Mouse (Mus musculus) embryonic facial prominence, embryonic 13.5 days (tissue): ENCODE measurements around the gene Kdm5c. TPM values are rescaled to one million over a fixed set of nuclear protein-coding genes. Genes with fewer than 3 reads are reported as not detected.
A peak's percentile ranks its signal among the peaks of the same experiment; 100 is the strongest.
"Not testable (repeated sequence)": the region's sequence is repeated elsewhere in the genome, so short reads cannot be mapped to it uniquely, and the experiment has no call there.

Experiments used
- ATAC-seq: fragments of 200-750 bp; cut with Nextera tagmentation; 2 replicates; pipeline ENCODE4 v1.8.0; 2017; ENCODE audit warnings: low read depth; ENCODE audit not compliant: insufficient number of reproducible peaks, insufficient read depth, low FRiP score, low TSS enrichment
- H3K27ac ChIP-seq: fragments of 300-500 bp; sonication (generic); 2 replicates; pipeline ENCODE4 v1.5.1; 2015; ENCODE audit warnings: moderate library complexity, mild to moderate bottlenecking, inconsistent platforms
- H3K27me3 ChIP-seq: fragments of 300-500 bp; sonication (generic); 2 replicates; pipeline ENCODE4 v1.6.1; 2015; ENCODE audit warnings: mild to moderate bottlenecking, inconsistent platforms
- H3K36me3 ChIP-seq: fragments of 300-500 bp; sonication (generic); 2 replicates; pipeline ENCODE4 v1.6.1; 2015; ENCODE audit warnings: mild to moderate bottlenecking, inconsistent platforms
- H3K4me1 ChIP-seq: fragments of 300-500 bp; sonication (generic); 2 replicates; pipeline ENCODE4 v1.6.1; 2015; ENCODE audit warnings: inconsistent platforms
- H3K4me2 ChIP-seq: fragments of 300-500 bp; sonication (generic); 2 replicates; pipeline ENCODE4 v1.6.1; 2015; ENCODE audit warnings: moderate library complexity, mild to moderate bottlenecking, inconsistent platforms
- H3K4me3 ChIP-seq: fragments of 300-500 bp; sonication (generic); 2 replicates; pipeline ENCODE4 v1.5.1; 2015; ENCODE audit warnings: mild to moderate bottlenecking, inconsistent platforms
- H3K9ac ChIP-seq: fragments of 300-500 bp; sonication (generic); 2 replicates; pipeline ENCODE4 v1.6.1; 2015; ENCODE audit warnings: mild to moderate bottlenecking, inconsistent platforms
- H3K9me3 ChIP-seq: fragments of 300-500 bp; sonication (generic); 2 replicates; pipeline ENCODE4 v1.6.1; 2016; ENCODE audit warnings: inconsistent platforms
- WGBS: fragments of 180-500 bp; shearing (Covaris S2); methylation state at CpG from one replicate; pipeline ENCODE4 v1.1.7; 2015; ENCODE audit warnings: mixed read lengths; 5-methylcytosine and 5-hydroxymethylcytosine counted together
- polyA plus RNA-seq: library from polyadenylated mRNA; unstranded; fragments of >200 nt; fragmentation: Nextera tagmentation; extraction: Ambion mirVana; gene quantifications from 2 replicates; pipeline ENCODE4 v1.2.1, GENCODE M21; 2015

Kdm5c gene
- polyA plus RNA-seq, 1 experiment from 2014 or later: 44.0 TPM

GRCm38 (mm10) chrX:152222226-152222625 is 10.6 kb upstream of the Kdm5c start:
- Histone ChIP-seq H3K9me3 (no peaks in the 10 kb centered on the region), H3K36me3 (peaks cover 6% of the 10 kb centered on the region; the same call in 1 of the 2 replicates), H3K4me1 (no peaks in the 10 kb centered on the region), H3K4me2 (no peak overlapping the region), H3K27ac (no peak overlapping the region), H3K27me3 (peaks cover 68% of the 10 kb centered on the region), H3K4me3 (no peak overlapping the region), H3K9ac (no peak overlapping the region)
- whole genome bisulfite sequencing: 53% methylated on average over 9 of the region's 9 CpGs
- ATAC-seq: no peak

- H3K36me3 ChIP-seq: peaks cover 6% of the 10 kb centered on the region; the same call in 1 of the 2 replicates
- H3K4me3 ChIP-seq: no peak overlapping the region
- WGBS: 84% methylated on average over 6 of the region's 6 CpGs
- no peaks in the 10 kb centered on the region for H3K4me1 ChIP-seq
- no peak for ATAC-seq
- H3K27ac ChIP-seq: no peak overlapping the region
- H3K9me3 ChIP-seq: no peaks in the 10 kb centered on the region
- peaks cover 58% of the 10 kb centered on the region for H3K27me3 ChIP-seq
- no peak overlapping the region for H3K9ac ChIP-seq
- no peak overlapping the region for H3K4me2 ChIP-seq
Observed at GRCm38 (mm10) chrX:152223313-152223712, 9.5 kb upstream of the Kdm5c start.

- WGBS: 68% methylated on average over 5 of the region's 5 CpGs
- no peaks in the 10 kb centered on the region for H3K4me1 ChIP-seq
- no peak overlapping the region for H3K27ac ChIP-seq
- no peak overlapping the region for H3K4me3 ChIP-seq
- H3K4me2 ChIP-seq: no peak overlapping the region
- peaks cover 6% of the 10 kb centered on the region; the same call in 1 of the 2 replicates for H3K36me3 ChIP-seq
- no peak for ATAC-seq
- H3K9me3 ChIP-seq: no peaks in the 10 kb centered on the region
- no peak overlapping the region for H3K9ac ChIP-seq
- H3K27me3 ChIP-seq: peaks cover 48% of the 10 kb centered on the region
Observed at GRCm38 (mm10) chrX:152224280-152224679, 8.5 kb upstream of the Kdm5c start.

- Histone ChIP-seq H3K4me2 (peak overlapping the region; percentile 81), H3K4me3 (peak overlapping the region; percentile 88), H3K27ac (no peak overlapping the region), H3K27me3 (no peaks in the 10 kb centered on the region), H3K36me3 (peaks cover 9% of the 10 kb centered on the region), H3K4me1 (peaks cover 16% of the 10 kb centered on the region), H3K9ac (peak overlapping the region; percentile 95), H3K9me3 (no peaks in the 10 kb centered on the region)
- 20% methylated on average over 3 of the region's 3 CpGs for WGBS
- ATAC-seq: no peak
Observed at GRCm38 (mm10) chrX:152234125-152234524, 1.3 kb downstream of the Kdm5c start.

GRCm38 (mm10) chrX:152235758-152236157 is 2.9 kb downstream of the Kdm5c start:
- Histone ChIP-seq H3K9me3 (no peaks in the 10 kb centered on the region), H3K27ac (no peak overlapping the region), H3K27me3 (no peaks in the 10 kb centered on the region), H3K4me3 (no peak overlapping the region), H3K9ac (no peak overlapping the region), H3K36me3 (peaks cover 25% of the 10 kb centered on the region), H3K4me2 (0 out of 2 replicates have a peak overlapping the region, but pooled peaks have one; percentile 81), H3K4me1 (peaks cover 16% of the 10 kb centered on the region)
- ATAC-seq: no peak
- 72% methylated on average over 2 of the region's 2 CpGs for WGBS

- not testable (repeated sequence) for ATAC-seq, H3K9ac ChIP-seq, H3K27ac ChIP-seq, H3K4me2 ChIP-seq, H3K4me3 ChIP-seq, H3K27me3 ChIP-seq, H3K4me1 ChIP-seq, H3K9me3 ChIP-seq
- H3K36me3 ChIP-seq: peaks cover 88% of the 10 kb centered on the region
- 84% methylated on average over 6 of the region's 6 CpGs for WGBS
Observed at GRCm38 (mm10) chrX:152243140-152243539, 10.3 kb downstream of the Kdm5c start.

- H3K27me3 ChIP-seq: no peaks in the 10 kb centered on the region
- no peak overlapping the region for H3K9ac ChIP-seq
- no peaks in the 10 kb centered on the region for H3K9me3 ChIP-seq
- no peak overlapping the region for H3K4me2 ChIP-seq
- ATAC-seq: no peak
- H3K27ac ChIP-seq: no peak overlapping the region
- no peaks in the 10 kb centered on the region for H3K4me1 ChIP-seq
- WGBS: 95% methylated on average over 2 of the region's 2 CpGs
- no peak overlapping the region for H3K4me3 ChIP-seq
- peaks cover 89% of the 10 kb centered on the region for H3K36me3 ChIP-seq
Observed at GRCm38 (mm10) chrX:152244492-152245189, 11.8 kb downstream of the Kdm5c start.

- Histone ChIP-seq H3K4me3 (no peak overlapping the region), H3K27me3 (no peaks in the 10 kb centered on the region), H3K4me1 (no peaks in the 10 kb centered on the region), H3K9ac (no peak overlapping the region), H3K9me3 (no peaks in the 10 kb centered on the region), H3K27ac (no peak overlapping the region), H3K4me2 (no peak overlapping the region), H3K36me3 (peaks cover 96% of the 10 kb centered on the region)
- 94% methylated on average over 11 of the region's 11 CpGs for WGBS
- ATAC-seq: no peak
Observed at GRCm38 (mm10) chrX:152271189-152271588, 38.4 kb downstream of the Kdm5c start.

GRCm38 (mm10) chrX:152279384-152279783 is 46.6 kb downstream of the Kdm5c start:
- 91% methylated on average over 6 of the region's 6 CpGs for WGBS
- ATAC-seq: no peak
- no peaks in the 10 kb centered on the region for H3K27me3 ChIP-seq

GRCm38 (mm10) chrX:152284746-152285145 is 51.9 kb downstream of the Kdm5c start:
- Histone ChIP-seq H3K4me1 (no peaks in the 10 kb centered on the region), H3K4me2 (no peak overlapping the region), H3K9ac (no peak overlapping the region), H3K36me3 (no peaks in the 10 kb centered on the region), H3K4me3 (no peak overlapping the region), H3K27ac (no peak overlapping the region), H3K27me3 (no peaks in the 10 kb centered on the region), H3K9me3 (no peaks in the 10 kb centered on the region)
- no peak for ATAC-seq
- 82% methylated on average over 3 of the region's 3 CpGs for WGBS

More at GRCm38 (mm10) chrX:152279384-152279783, 46.6 kb downstream of the Kdm5c start:
- Histone ChIP-seq H3K4me2 (no peak overlapping the region), H3K9ac (no peak overlapping the region), H3K36me3 (peaks cover 16% of the 10 kb centered on the region), H3K27ac (no peak overlapping the region), H3K9me3 (no peaks in the 10 kb centered on the region), H3K4me1 (no peaks in the 10 kb centered on the region), H3K4me3 (no peak overlapping the region)

- H3K9ac ChIP-seq, ATAC-seq, H3K4me2 ChIP-seq, H3K27ac ChIP-seq, H3K9me3 ChIP-seq, H3K36me3 ChIP-seq, H3K27me3 ChIP-seq, H3K4me1 ChIP-seq, H3K4me3 ChIP-seq: not testable (repeated sequence)
- WGBS: 62% methylated on average over 1 of the region's 1 CpGs
Observed at GRCm38 (mm10) chrX:152287026-152287425, 54.2 kb downstream of the Kdm5c start.

- 69% methylated on average over 2 of the region's 2 CpGs for WGBS
- Histone ChIP-seq H3K9ac (no peak overlapping the region), H3K27me3 (no peaks in the 10 kb centered on the region; the same call in none of the 2 replicates), H3K4me1 (no peaks in the 10 kb centered on the region), H3K4me3 (no peak overlapping the region), H3K4me2 (no peak overlapping the region), H3K27ac (no peak overlapping the region), H3K9me3 (no peaks in the 10 kb centered on the region), H3K36me3 (0 out of 2 replicates have a peak, but pooled peaks cover 2% of the 10 kb centered on the region)
- ATAC-seq: no peak
Observed at GRCm38 (mm10) chrX:152306224-152306623, 73.4 kb downstream of the Kdm5c start.
